In genomic region chr8:70593173-70593572, GRCm38 (mm10) we compare ENCODE assay signal across 8 mouse cellular contexts. TPM values are rescaled to one million over a fixed set of nuclear protein-coding genes. Genes with fewer than 3 reads are reported as not detected.
DNase-seq lines count a peak whose midpoint lies in the region; ATAC-seq and TF ChIP-seq lines count a peak whose summit lies in the region.

No protein-coding gene starts in this region.

- WGBS in hindbrain, embryonic 14.5 days = 49% methylated on average over 8 of the region's 8 CpGs
- 58% methylated on average over 8 of the region's 8 CpGs for WGBS in liver, postnatal 0 days (ENCODE audit: insufficient replicate concordance)
- WGBS in stomach, embryonic 16.5 days = 41% methylated on average over 8 of the region's 8 CpGs

- ATAC-seq in hindbrain, embryonic 14.5 days (ENCODE audit: low FRiP score) = no peak
- ATAC-seq in liver, postnatal 0 days = no peak
- ATAC-seq in stomach, embryonic 16.5 days (ENCODE audit: insufficient read depth, low FRiP score) = no peak
- ATAC-seq in megakaryocyte progenitor cell, adult 5-6 weeks (replicated peaks; ENCODE audit: poor library complexity) = no peak

- TF ChIP-seq POLR2A in ES-Bruce4 (IDR thresholded peaks at IDR 0.05; ENCODE audit: insufficient read depth, low read length) = no peak

- H3K4me1 ChIP-seq in ES-Bruce4 (ENCODE audit: control insufficient read depth, insufficient read depth, low read length) = peaks cover 2% of the 10 kb centered on the region
- peaks cover 29% of the 10 kb centered on the region for H3K4me1 ChIP-seq in hindbrain, embryonic 14.5 days (replicated peaks; ENCODE audit: control insufficient read depth, insufficient read depth, low read length)
- peaks cover 27% of the 10 kb centered on the region for H3K4me1 ChIP-seq in liver, postnatal 0 days (ENCODE audit: insufficient read depth)
- peaks cover 40% of the 10 kb centered on the region for H3K4me1 ChIP-seq in stomach, embryonic 16.5 days (ENCODE audit: control insufficient read depth, insufficient read depth, low read length)

- H3K9me3 ChIP-seq in ES-Bruce4 (replicated peaks; ENCODE audit: control insufficient read depth, insufficient read depth, low read length, poor library complexity, severe bottlenecking) = no peaks in the 10 kb centered on the region
- H3K9me3 ChIP-seq in hindbrain, embryonic 14.5 days (ENCODE audit: control insufficient read depth, low read length) = no peaks in the 10 kb centered on the region
- no peaks in the 10 kb centered on the region for H3K9me3 ChIP-seq in liver, postnatal 0 days (ENCODE audit: low read length)
- no peaks in the 10 kb centered on the region for H3K9me3 ChIP-seq in stomach, embryonic 16.5 days (replicated peaks; ENCODE audit: control insufficient read depth, low read length)

- DNase-seq in adrenal gland, adult 2 months = peak; percentile 80
- DNase-seq in hindbrain, embryonic 14.5 days (ENCODE audit: low spot score) = no peak
- DNase-seq in liver, postnatal 0 days = no peak
- no peak for DNase-seq in gastrocnemius, adult 8-10 months (ENCODE audit: low spot score in 2 of 2)
- DNase-seq in layer of hippocampus, adult 8-10 months (ENCODE audit: low spot score in 2 of 2) = no peak

- TF ChIP-seq EP300 in ES-Bruce4 (IDR thresholded peaks at IDR 0.05; ENCODE audit: insufficient read depth, low read depth, low read length) = no peak
- no peak for TF ChIP-seq EP300 in liver, postnatal 0 days (IDR thresholded peaks at IDR 0.05; ENCODE audit: low read depth)

- no peak overlapping the region for H3K4me3 ChIP-seq in ES-Bruce4 (ENCODE audit: low read depth, low read length)
- H3K4me3 ChIP-seq in hindbrain, embryonic 14.5 days (replicated peaks; ENCODE audit: low read length) = no peak overlapping the region
- no peak overlapping the region for H3K4me3 ChIP-seq in liver, postnatal 0 days (ENCODE audit: low read depth, low read length)
- H3K4me3 ChIP-seq in stomach, embryonic 16.5 days (replicated peaks; ENCODE audit: low read length) = peak overlapping the region; percentile 55; the same call in 1 of the 2 replicates

- no peak overlapping the region for H3K27ac ChIP-seq in ES-Bruce4 (ENCODE audit: insufficient read depth, low read length)
- peak overlapping the region; percentile 73; the same call in 1 of the 2 replicates for H3K27ac ChIP-seq in hindbrain, embryonic 14.5 days
- peak overlapping the region; percentile 65 for H3K27ac ChIP-seq in liver, postnatal 0 days (ENCODE audit: low read depth)
- H3K27ac ChIP-seq in stomach, embryonic 16.5 days (ENCODE audit: low read length) = peak overlapping the region; percentile 86

- H3K9ac ChIP-seq in ES-Bruce4 (ENCODE audit: low read depth, poor library complexity, severe bottlenecking) = peak overlapping the region; percentile 40; the same call in 1 of the 2 replicates
- no peak overlapping the region for H3K9ac ChIP-seq in hindbrain, embryonic 14.5 days
- H3K9ac ChIP-seq in liver, postnatal 0 days (replicated peaks) = no peak overlapping the region
- H3K9ac ChIP-seq in stomach, embryonic 16.5 days (ENCODE audit: low read length) = peak overlapping the region; percentile 70; the same call in 1 of the 2 replicates

- H3K36me3 ChIP-seq in ES-Bruce4 (ENCODE audit: control insufficient read depth, insufficient read depth, low read length, poor library complexity, severe bottlenecking) = no peaks in the 10 kb centered on the region; the same call in 1 of the 2 replicates
- H3K36me3 ChIP-seq in hindbrain, embryonic 14.5 days (replicated peaks; ENCODE audit: control insufficient read depth, insufficient read depth) = peaks cover 60% of the 10 kb centered on the region
- peaks cover 37% of the 10 kb centered on the region for H3K36me3 ChIP-seq in liver, postnatal 0 days (replicated peaks; ENCODE audit: insufficient read depth, low read length)
- 0 out of 2 replicates have a peak, but pooled peaks cover 13% of the 10 kb centered on the region for H3K36me3 ChIP-seq in stomach, embryonic 16.5 days (ENCODE audit: control insufficient read depth, insufficient read depth, low read length)

- TF ChIP-seq CTCF in ES-Bruce4 (IDR thresholded peaks at IDR 0.05; ENCODE audit: low read depth, low read length) = no peak
- TF ChIP-seq CTCF in liver, postnatal 0 days (IDR thresholded peaks at IDR 0.05; ENCODE audit: low read depth) = no peak

- peak overlapping the region; percentile 99; the same call in 1 of the 2 replicates for H3K4me2 ChIP-seq in hindbrain, embryonic 14.5 days (replicated peaks)
- H3K4me2 ChIP-seq in liver, postnatal 0 days (ENCODE audit: low read depth, low read length) = peak overlapping the region; percentile 99
- H3K4me2 ChIP-seq in stomach, embryonic 16.5 days (ENCODE audit: low read depth, low read length) = peak overlapping the region; percentile 99

- no peaks in the 10 kb centered on the region for H3K27me3 ChIP-seq in ES-Bruce4 (ENCODE audit: control insufficient read depth, insufficient read depth, low read length, poor library complexity, severe bottlenecking)
- no peaks in the 10 kb centered on the region; the same call in 1 of the 2 replicates for H3K27me3 ChIP-seq in hindbrain, embryonic 14.5 days (ENCODE audit: control insufficient read depth, insufficient read depth, low read length)
- no peaks in the 10 kb centered on the region for H3K27me3 ChIP-seq in liver, postnatal 0 days (ENCODE audit: insufficient read depth, low read length)
- H3K27me3 ChIP-seq in stomach, embryonic 16.5 days (ENCODE audit: control insufficient read depth, insufficient read depth, low read length) = no peaks in the 10 kb centered on the region

RNA-seq across cellular contexts. Expression of gene Isyna1, which starts 1.0 kb away (rescaled TPM):
- polyA plus RNA-seq in ES-Bruce4 (2011; ENCODE audit: insufficient read depth, insufficient read length, low read depth, missing spikeins) = 61.5 and 72.3 TPM in 2 replicates
- 100 to 1,000 TPM; 103 to 199 TPM for total RNA-seq in adrenal gland, adult 2 months (2021)
- polyA plus RNA-seq in adrenal gland, adult 2 months (2012; rRNA removed) = 344 and 376 TPM in 2 replicates
- 86.8 and 96.6 TPM in 2 replicates for polyA plus RNA-seq in hindbrain, embryonic 14.5 days (2014; fragmentation: Nextera tagmentation; extraction: Ambion mirVana)
- polyA plus RNA-seq in liver, postnatal 0 days (2015; fragmentation: Nextera tagmentation; extraction: Ambion mirVana) = 18.8 and 21.6 TPM in 2 replicates
- 104 and 111 TPM in 2 replicates for polyA plus RNA-seq in stomach, embryonic 16.5 days (2015; fragmentation: Nextera tagmentation; extraction: Ambion mirVana)
- total RNA-seq in gastrocnemius, adult 8-10 months (2022) = 1 to 10 TPM; 1.9 to 3.4 (median 2.4) TPM
- total RNA-seq in layer of hippocampus, adult 8-10 months (2022) = 10 to 100 TPM; 42.8 to 55.9 (median 51.8) TPM
- total RNA-seq in megakaryocyte progenitor cell, adult 5-6 weeks (2015) = 26.1 and 39.0 TPM in 2 replicates
- 42.9 and 45.4 TPM in 2 replicates for total RNA-seq in megakaryocyte progenitor cell, adult 5-6 weeks (2017)

RNA-seq across cellular contexts. Expression of gene Ssbp4, which starts 15.5 kb away (rescaled TPM):
- polyA plus RNA-seq in ES-Bruce4 (2011; ENCODE audit: insufficient read depth, insufficient read length, low read depth, missing spikeins) = 49.9 and 50.2 TPM in 2 replicates
- total RNA-seq in adrenal gland, adult 2 months (2021) = 100 to 1,000 TPM in 1 of 2 experiments, 10 to 100 TPM in 1; 76.2 to 110 TPM
- 476 and 593 TPM in 2 replicates for polyA plus RNA-seq in adrenal gland, adult 2 months (2012; rRNA removed)
- 165 and 173 TPM in 2 replicates for polyA plus RNA-seq in hindbrain, embryonic 14.5 days (2014; fragmentation: Nextera tagmentation; extraction: Ambion mirVana)
- polyA plus RNA-seq in liver, postnatal 0 days (2015; fragmentation: Nextera tagmentation; extraction: Ambion mirVana) = 32.5 and 35.4 TPM in 2 replicates
- polyA plus RNA-seq in stomach, embryonic 16.5 days (2015; fragmentation: Nextera tagmentation; extraction: Ambion mirVana) = 65.2 and 68.3 TPM in 2 replicates
- total RNA-seq in gastrocnemius, adult 8-10 months (2022) = 10 to 100 TPM in 3 of 4 experiments, 1 to 10 TPM in 1; 8.5 to 19.2 (median 10.4) TPM
- 100 to 1,000 TPM; 196 to 262 (median 224) TPM for total RNA-seq in layer of hippocampus, adult 8-10 months (2022)
- total RNA-seq in megakaryocyte progenitor cell, adult 5-6 weeks (2015) = 31.6 and 40.7 TPM in 2 replicates
- 40.2 and 69.7 TPM in 2 replicates for total RNA-seq in megakaryocyte progenitor cell, adult 5-6 weeks (2017)

RNA-seq across cellular contexts. Expression of gene Lrrc25, which starts 22.8 kb away (rescaled TPM):
- not detected in 2 replicates for polyA plus RNA-seq in ES-Bruce4 (2011; ENCODE audit: insufficient read depth, insufficient read length, low read depth, missing spikeins)
- total RNA-seq in adrenal gland, adult 2 months (2021) = 1 to 10 TPM; 1.8 to 3.6 TPM
- polyA plus RNA-seq in adrenal gland, adult 2 months (2012; rRNA removed) = 8.4 and 11.1 TPM in 2 replicates
- 0.98 and 1.6 TPM in 2 replicates for polyA plus RNA-seq in hindbrain, embryonic 14.5 days (2014; fragmentation: Nextera tagmentation; extraction: Ambion mirVana)
- 9.8 and 10.4 TPM in 2 replicates for polyA plus RNA-seq in liver, postnatal 0 days (2015; fragmentation: Nextera tagmentation; extraction: Ambion mirVana)
- 2.9 and 3.0 TPM in 2 replicates for polyA plus RNA-seq in stomach, embryonic 16.5 days (2015; fragmentation: Nextera tagmentation; extraction: Ambion mirVana)
- under 1 TPM in 3 of 4 experiments, not detected in 1; 0.17 to 0.49 (median 0.22) TPM for total RNA-seq in gastrocnemius, adult 8-10 months (2022)
- total RNA-seq in layer of hippocampus, adult 8-10 months (2022) = 1 to 10 TPM in 2 of 4 experiments, under 1 TPM in 2; 0.24 to 1.6 (median 1.1) TPM
- 6.2 and 12.9 TPM in 2 replicates for total RNA-seq in megakaryocyte progenitor cell, adult 5-6 weeks (2015)
- total RNA-seq in megakaryocyte progenitor cell, adult 5-6 weeks (2017) = 4.7 and 5.4 TPM in 2 replicates

RNA-seq across cellular contexts. Expression of gene Gdf15, which starts 39.1 kb away (rescaled TPM):
- polyA plus RNA-seq in ES-Bruce4 (2011; ENCODE audit: insufficient read depth, insufficient read length, low read depth, missing spikeins) = 1.9 and 2.1 TPM in 2 replicates
- 10 to 100 TPM in 1 of 2 experiments, 1 to 10 TPM in 1; 1.3 to 44.6 TPM for total RNA-seq in adrenal gland, adult 2 months (2021)
- polyA plus RNA-seq in adrenal gland, adult 2 months (2012; rRNA removed) = 18.5 and 22.2 TPM in 2 replicates
- polyA plus RNA-seq in hindbrain, embryonic 14.5 days (2014; fragmentation: Nextera tagmentation; extraction: Ambion mirVana) = 0.14 and 0.28 TPM in 2 replicates
- 2.1 and 2.3 TPM in 2 replicates for polyA plus RNA-seq in liver, postnatal 0 days (2015; fragmentation: Nextera tagmentation; extraction: Ambion mirVana)
- 0.57 and 0.60 TPM in 2 replicates for polyA plus RNA-seq in stomach, embryonic 16.5 days (2015; fragmentation: Nextera tagmentation; extraction: Ambion mirVana)
- under 1 TPM in 1 of 4 experiments, not detected in 3; 0.24 TPM for total RNA-seq in gastrocnemius, adult 8-10 months (2022)
- not detected for total RNA-seq in layer of hippocampus, adult 8-10 months (2022)
- total RNA-seq in megakaryocyte progenitor cell, adult 5-6 weeks (2015) = not detected in 2 replicates
- not detected in 2 replicates for total RNA-seq in megakaryocyte progenitor cell, adult 5-6 weeks (2017)

RNA-seq across cellular contexts. Expression of gene Ell, which starts 53.9 kb away (rescaled TPM):
- 12.4 and 13.2 TPM in 2 replicates for polyA plus RNA-seq in ES-Bruce4 (2011; ENCODE audit: insufficient read depth, insufficient read length, low read depth, missing spikeins)
- total RNA-seq in adrenal gland, adult 2 months (2021) = 10 to 100 TPM; 26.1 to 29.6 TPM
- 31.1 and 36.1 TPM in 2 replicates for polyA plus RNA-seq in adrenal gland, adult 2 months (2012; rRNA removed)
- 14.8 and 15.1 TPM in 2 replicates for polyA plus RNA-seq in hindbrain, embryonic 14.5 days (2014; fragmentation: Nextera tagmentation; extraction: Ambion mirVana)
- 9.5 and 9.7 TPM in 2 replicates for polyA plus RNA-seq in liver, postnatal 0 days (2015; fragmentation: Nextera tagmentation; extraction: Ambion mirVana)
- polyA plus RNA-seq in stomach, embryonic 16.5 days (2015; fragmentation: Nextera tagmentation; extraction: Ambion mirVana) = 18.6 and 20.5 TPM in 2 replicates
- total RNA-seq in gastrocnemius, adult 8-10 months (2022) = 10 to 100 TPM; 11.9 to 14.7 (median 12.3) TPM
- total RNA-seq in layer of hippocampus, adult 8-10 months (2022) = 10 to 100 TPM; 19.6 to 22.0 (median 20.8) TPM
- 8.5 and 8.7 TPM in 2 replicates for total RNA-seq in megakaryocyte progenitor cell, adult 5-6 weeks (2015)
- total RNA-seq in megakaryocyte progenitor cell, adult 5-6 weeks (2017) = 9.1 and 9.5 TPM in 2 replicates

Comparison
In these comparisons a context has a peak if more than half of its experiments do, and no peak if none do; other contexts are left out.
1. H3K9ac ChIP-seq: peak in ES-Bruce4 (single experiment) and stomach, embryonic 16.5 days (single experiment); none in hindbrain, embryonic 14.5 days (single experiment) and liver, postnatal 0 days (single experiment).
2. Peak in every context shown above with its lines, with median percentiles within 50 percentile points of each other: H3K4me2 ChIP-seq.